Mouse (Mus musculus): ENCODE data around the gene Igsf9. TPM values are rescaled to one million over a fixed set of nuclear protein-coding genes. Genes with fewer than 3 reads are reported as not detected.

Gene Igsf9
- polyA plus RNA-seq, 1 experiment from 2014 or later, result 82.2 TPM

GRCm38 (mm10) chr1:172452911-172453310 lies 28.7 kb upstream of the Igsf9 start:
- peaks cover 3% of the 10 kb centered on the region; the same call in 1 of the 2 replicates for H3K4me1 ChIP-seq
- 82% methylated on average over 2 of the region's 2 CpGs for WGBS
- no peak overlapping the region for H3K4me3 ChIP-seq
- no peaks in the 10 kb centered on the region for H3K9me3 ChIP-seq (replicated peaks)
- no peak overlapping the region for H3K27ac ChIP-seq
- no peaks in the 10 kb centered on the region for H3K36me3 ChIP-seq
- no peaks in the 10 kb centered on the region for H3K27me3 ChIP-seq
- ATAC-seq (ENCODE audit: low FRiP score), result no peak
- H3K9ac ChIP-seq, result no peak overlapping the region
- no peak overlapping the region for H3K4me2 ChIP-seq (replicated peaks)

GRCm38 (mm10) chr1:172453810-172454209 lies 27.8 kb upstream of the Igsf9 start:
- Histone ChIP-seq H3K9me3 (replicated peaks) (no peaks in the 10 kb centered on the region), H3K27ac (no peak overlapping the region), H3K4me3 (no peak overlapping the region), H3K4me2 (replicated peaks) (no peak overlapping the region), H3K36me3 (no peaks in the 10 kb centered on the region), H3K27me3 (no peaks in the 10 kb centered on the region), H3K4me1 (peaks cover 3% of the 10 kb centered on the region; the same call in 1 of the 2 replicates), H3K9ac (no peak overlapping the region)
- WGBS, result 87% methylated on average over 2 of the region's 2 CpGs
- ATAC-seq (ENCODE audit: low FRiP score), result no peak

- no peaks in the 10 kb centered on the region for H3K27me3 ChIP-seq
- H3K9ac ChIP-seq, result no peak overlapping the region
- WGBS, result 11% methylated on average over 4 of the region's 4 CpGs
- no peak overlapping the region for H3K27ac ChIP-seq
- no peak overlapping the region for H3K4me3 ChIP-seq
- H3K4me1 ChIP-seq, result peaks cover 3% of the 10 kb centered on the region; the same call in 1 of the 2 replicates
- H3K4me2 ChIP-seq (replicated peaks), result no peak overlapping the region
- no peak for ATAC-seq (ENCODE audit: low FRiP score)
- H3K9me3 ChIP-seq (replicated peaks), result no peaks in the 10 kb centered on the region
- H3K36me3 ChIP-seq, result no peaks in the 10 kb centered on the region
Observed at GRCm38 (mm10) chr1:172455416-172455815, 26.2 kb upstream of the Igsf9 start.

GRCm38 (mm10) chr1:172456001-172456677 lies 25.4 kb upstream of the Igsf9 start:
- Histone ChIP-seq H3K4me2 (replicated peaks) (no peak overlapping the region), H3K27ac (no peak overlapping the region), H3K27me3 (no peaks in the 10 kb centered on the region), H3K4me1 (no peaks in the 10 kb centered on the region), H3K4me3 (no peak overlapping the region), H3K9ac (no peak overlapping the region), H3K36me3 (no peaks in the 10 kb centered on the region), H3K9me3 (replicated peaks) (no peaks in the 10 kb centered on the region)
- WGBS, result 65% methylated on average over 7 of the region's 7 CpGs
- no peak for ATAC-seq (ENCODE audit: low FRiP score)

- H3K9me3 ChIP-seq (replicated peaks), result no peaks in the 10 kb centered on the region
- no peak overlapping the region for H3K4me3 ChIP-seq
- no peaks in the 10 kb centered on the region for H3K27me3 ChIP-seq
- H3K27ac ChIP-seq, result no peak overlapping the region
- ATAC-seq (ENCODE audit: low FRiP score), result no peak
- no peak overlapping the region for H3K9ac ChIP-seq
- no peaks in the 10 kb centered on the region for H3K36me3 ChIP-seq
- H3K4me2 ChIP-seq (replicated peaks), result no peak overlapping the region
- 97% methylated on average over 3 of the region's 3 CpGs for WGBS
- H3K4me1 ChIP-seq, result no peaks in the 10 kb centered on the region
Observed at GRCm38 (mm10) chr1:172457196-172457595, 24.4 kb upstream of the Igsf9 start.

- H3K9me3 ChIP-seq (replicated peaks), result no peaks in the 10 kb centered on the region
- no peak overlapping the region for H3K4me3 ChIP-seq
- no peak overlapping the region for H3K9ac ChIP-seq
- H3K4me2 ChIP-seq (replicated peaks), result no peak overlapping the region
- 81% methylated on average over 3 of the region's 3 CpGs for WGBS
- ATAC-seq (ENCODE audit: low FRiP score), result no peak
- H3K4me1 ChIP-seq, result no peaks in the 10 kb centered on the region
- H3K27me3 ChIP-seq, result no peaks in the 10 kb centered on the region
- no peak overlapping the region for H3K27ac ChIP-seq
- no peaks in the 10 kb centered on the region for H3K36me3 ChIP-seq
Observed at GRCm38 (mm10) chr1:172458041-172458440, 23.5 kb upstream of the Igsf9 start.

GRCm38 (mm10) chr1:172461602-172462001 lies 20.0 kb upstream of the Igsf9 start:
- Histone ChIP-seq H3K9me3 (replicated peaks) (no peaks in the 10 kb centered on the region), H3K9ac (no peak overlapping the region), H3K27ac (no peak overlapping the region), H3K4me3 (no peak overlapping the region), H3K36me3 (no peaks in the 10 kb centered on the region), H3K27me3 (no peaks in the 10 kb centered on the region), H3K4me2 (replicated peaks) (no peak overlapping the region), H3K4me1 (no peaks in the 10 kb centered on the region)
- 69% methylated on average over 2 of the region's 2 CpGs for WGBS
- ATAC-seq (ENCODE audit: low FRiP score), result no peak

GRCm38 (mm10) chr1:172462534-172462933 lies 19.1 kb upstream of the Igsf9 start:
- Histone ChIP-seq H3K9me3 (replicated peaks) (no peaks in the 10 kb centered on the region), H3K4me2 (replicated peaks) (no peak overlapping the region), H3K4me1 (no peaks in the 10 kb centered on the region), H3K36me3 (no peaks in the 10 kb centered on the region), H3K9ac (no peak overlapping the region), H3K27ac (no peak overlapping the region), H3K27me3 (no peaks in the 10 kb centered on the region), H3K4me3 (no peak overlapping the region)
- WGBS, result 91% methylated on average over 3 of the region's 3 CpGs
- ATAC-seq (ENCODE audit: low FRiP score), result no peak

GRCm38 (mm10) chr1:172463387-172464333 lies 17.9 kb upstream of the Igsf9 start:
- Histone ChIP-seq H3K9ac (no peak overlapping the region), H3K4me2 (replicated peaks) (no peak overlapping the region), H3K9me3 (replicated peaks) (no peaks in the 10 kb centered on the region), H3K4me3 (no peak overlapping the region), H3K36me3 (no peaks in the 10 kb centered on the region), H3K27ac (no peak overlapping the region), H3K27me3 (no peaks in the 10 kb centered on the region), H3K4me1 (no peaks in the 10 kb centered on the region)
- ATAC-seq (ENCODE audit: low FRiP score), result no peak
- whole genome bisulfite sequencing, result 87% methylated on average over 16 of the region's 16 CpGs

GRCm38 (mm10) chr1:172468301-172468877 lies 13.2 kb upstream of the Igsf9 start:
- Histone ChIP-seq H3K27me3 (no peaks in the 10 kb centered on the region), H3K4me2 (replicated peaks) (no peak overlapping the region), H3K36me3 (no peaks in the 10 kb centered on the region), H3K27ac (no peak overlapping the region), H3K4me1 (no peaks in the 10 kb centered on the region), H3K9ac (no peak overlapping the region), H3K4me3 (no peak overlapping the region), H3K9me3 (replicated peaks) (no peaks in the 10 kb centered on the region)
- 74% methylated on average over 11 of the region's 11 CpGs for WGBS
- ATAC-seq (ENCODE audit: low FRiP score), result no peak

- no peaks in the 10 kb centered on the region for H3K4me1 ChIP-seq
- H3K27ac ChIP-seq, result no peak overlapping the region
- no peak overlapping the region for H3K4me3 ChIP-seq
- H3K36me3 ChIP-seq, result no peaks in the 10 kb centered on the region
- whole genome bisulfite sequencing, result 83% methylated on average over 5 of the region's 5 CpGs
- ATAC-seq (ENCODE audit: low FRiP score), result no peak
- H3K9me3 ChIP-seq (replicated peaks), result no peaks in the 10 kb centered on the region
- no peak overlapping the region for H3K9ac ChIP-seq
- no peaks in the 10 kb centered on the region for H3K27me3 ChIP-seq
- H3K4me2 ChIP-seq (replicated peaks), result no peak overlapping the region
Observed at GRCm38 (mm10) chr1:172469373-172469772, 12.2 kb upstream of the Igsf9 start.

- ATAC-seq (ENCODE audit: low FRiP score), result no peak
Observed at GRCm38 (mm10) chr1:172469810-172470448, 11.7 kb upstream of the Igsf9 start.

More at GRCm38 (mm10) chr1:172469810-172470448, 11.7 kb upstream of the Igsf9 start:
- no peak overlapping the region for H3K27ac ChIP-seq
- 62% methylated on average over 8 of the region's 8 CpGs for WGBS
- no peaks in the 10 kb centered on the region for H3K9me3 ChIP-seq (replicated peaks)
- H3K27me3 ChIP-seq, result no peaks in the 10 kb centered on the region
- no peaks in the 10 kb centered on the region for H3K4me1 ChIP-seq
- H3K4me3 ChIP-seq, result no peak overlapping the region
- no peak overlapping the region for H3K9ac ChIP-seq
- H3K4me2 ChIP-seq (replicated peaks), result no peak overlapping the region
- H3K36me3 ChIP-seq, result no peaks in the 10 kb centered on the region

Data from hindbrain, embryonic 12.5 days (tissue).